Mouse (Mus musculus) thymus, postnatal 14 days (tissue): ENCODE data around the gene Lima1.

Experiments used
- DNase-seq: peaks from one replicate; pipeline ENCODE4 v3.0.0; 2021

The Lima1 gene

GRCm38 (mm10) chr15:99731167-99731566 is 144.1 kb downstream of the Lima1 start:
- DNase-seq: no peak

DNA sequence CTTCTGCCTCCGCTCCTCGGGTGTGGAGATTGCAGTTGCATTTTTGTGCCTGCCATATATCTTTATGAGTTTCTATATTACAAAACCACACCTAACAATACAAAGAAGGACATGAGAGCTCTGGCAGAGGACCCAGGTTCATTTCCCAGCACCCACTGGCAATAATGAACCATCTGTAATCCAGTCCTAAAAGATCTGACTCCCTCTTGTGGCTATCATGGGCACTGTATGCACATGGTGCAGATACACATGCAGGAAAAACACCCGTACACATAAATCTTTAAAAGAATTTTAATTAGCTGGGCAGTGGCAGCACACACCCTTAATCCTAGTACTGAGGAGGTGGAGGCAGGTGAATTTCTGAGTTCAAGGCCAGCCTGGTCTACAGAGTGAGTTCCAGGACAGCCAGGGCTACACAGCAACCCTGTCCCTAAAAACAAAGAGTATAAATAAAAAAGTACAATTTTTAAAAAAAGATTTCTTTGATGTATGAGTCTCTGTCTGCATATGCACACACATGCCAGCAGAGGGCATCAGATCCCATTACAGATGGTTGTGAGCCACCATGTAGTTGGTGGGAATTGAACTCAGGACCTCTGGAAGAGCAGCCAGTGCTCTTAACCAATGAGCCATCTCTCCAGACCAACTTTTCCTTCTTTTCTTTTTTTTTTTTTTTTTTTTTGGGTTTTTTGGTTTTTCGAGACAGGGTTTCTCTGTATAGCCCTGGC is 146.0 kb downstream of the Lima1 start:
- DNase-seq: peak; percentile 45
